Comparison of ENCODE assay signal across 23 mouse cellular contexts in genomic region chr1:158765842-158766241, GRCm38 (mm10).
"Had no signal": no experiment of that assay in that cellular context is flagged by ENCODE, and none has a peak within 500 bp of the region (broad histone marks: within the 10 kb centered on the region; RNA-seq: fewer than 3 reads in every experiment).

No protein-coding gene starts in this region.

- H3K4me3 ChIP-seq: liver, embryonic 15.5 days; lung, embryonic 15.5 days; megakaryocyte, embryonic 14.5 days; midbrain, embryonic 13.5 days; midbrain, embryonic 15.5 days; myocyte; neural tube, embryonic 13.5 days; neural tube, embryonic 15.5 days; stomach, embryonic 15.5 days had no signal

- H3K36me3 ChIP-seq: liver, embryonic 15.5 days; lung, embryonic 15.5 days; midbrain, embryonic 13.5 days; midbrain, embryonic 15.5 days; neural tube, embryonic 13.5 days; neural tube, embryonic 15.5 days; stomach, embryonic 15.5 days had no signal

- H3K27ac ChIP-seq: liver, embryonic 15.5 days; lung, embryonic 15.5 days; macrophage; midbrain, embryonic 13.5 days; midbrain, embryonic 15.5 days; neural tube, embryonic 13.5 days; neural tube, embryonic 15.5 days; stomach, embryonic 15.5 days; stomach, postnatal 0 days had no signal

- H3K9ac ChIP-seq: liver, embryonic 15.5 days; liver, postnatal 0 days; lung, embryonic 15.5 days; midbrain, embryonic 13.5 days; midbrain, embryonic 15.5 days; neural tube, embryonic 13.5 days; neural tube, embryonic 15.5 days; stomach, embryonic 15.5 days had no signal

- DNase-seq: liver, postnatal 0 days; lung, adult 2 months; lung, postnatal 14 days; lung, postnatal 36 days; retina, postnatal 1 day; right cerebral cortex, adult 18-20 months; right cerebral cortex, postnatal 25 days; right cerebral cortex, postnatal 4 days; thymus, adult 2 months; thymus, postnatal 25 days had no signal

- H3K4me2 ChIP-seq: liver, embryonic 15.5 days; lung, embryonic 15.5 days; midbrain, embryonic 11.5 days; midbrain, embryonic 13.5 days; midbrain, embryonic 15.5 days; neural tube, embryonic 13.5 days; neural tube, embryonic 15.5 days; stomach, embryonic 15.5 days had no signal

- ATAC-seq: liver, postnatal 0 days; lung, postnatal 0 days; midbrain, embryonic 13.5 days; midbrain, embryonic 15.5 days had no signal

- H3K4me1 ChIP-seq: liver, embryonic 15.5 days; lung, embryonic 15.5 days; megakaryocyte, embryonic 14.5 days; midbrain, embryonic 13.5 days; midbrain, embryonic 15.5 days; neural tube, embryonic 13.5 days; neural tube, embryonic 15.5 days; stomach, embryonic 15.5 days had no signal

- H3K9me3 ChIP-seq: liver, embryonic 15.5 days; lung, embryonic 15.5 days; midbrain, embryonic 13.5 days; midbrain, embryonic 15.5 days; neural tube, embryonic 13.5 days; neural tube, embryonic 15.5 days; stomach, embryonic 15.5 days had no signal

- H3K27me3 ChIP-seq: liver, embryonic 15.5 days; lung, embryonic 15.5 days; megakaryocyte, embryonic 14.5 days; midbrain, embryonic 13.5 days; midbrain, embryonic 15.5 days; neural tube, embryonic 13.5 days; neural tube, embryonic 15.5 days; stomach, embryonic 15.5 days had no signal
